Mouse (Mus musculus) layer of hippocampus, adult 8-10 months (tissue): Measurements from ENCODE around the gene Klhl10. TPM values are rescaled to one million over a fixed set of nuclear protein-coding genes. Genes with fewer than 3 reads are reported as not detected.

Experiments used
- DNase-seq, 2 experiments: peaks; one replicate each; pipeline ENCODE4 v3.0.0; 2022; ENCODE audit warnings: low spot score in 2 of 2
- total RNA-seq, 4 experiments: library from RNA; stranded (reverse); gene quantifications; 2 replicates each; pipeline ENCODE4 v1.2.4; 2022

Gene Klhl10
- total RNA-seq, 4 experiments from 2014 or later, result 0.92 to 2.2 (median 1.4) TPM

DNA sequence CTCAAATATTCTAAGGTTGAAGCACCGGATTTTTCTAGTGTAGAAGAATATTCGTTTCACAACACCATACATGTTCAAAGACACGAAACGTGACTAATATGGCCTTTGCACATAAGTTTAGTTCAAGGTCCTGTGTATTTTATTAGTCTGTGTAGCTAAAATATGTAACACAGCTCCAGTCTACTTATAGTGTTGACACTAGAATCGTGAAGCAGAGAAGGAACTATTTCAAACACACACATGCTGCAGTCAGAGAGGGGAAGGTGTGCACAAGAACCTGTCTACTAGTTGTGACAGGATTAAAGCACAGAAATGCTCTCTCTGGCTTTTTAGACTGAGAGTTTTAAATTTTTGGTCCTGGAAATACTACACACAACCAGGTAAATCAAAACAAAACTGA is 16.0 kb downstream of the Klhl10 start:
- no peak for DNase-seq

DNA sequence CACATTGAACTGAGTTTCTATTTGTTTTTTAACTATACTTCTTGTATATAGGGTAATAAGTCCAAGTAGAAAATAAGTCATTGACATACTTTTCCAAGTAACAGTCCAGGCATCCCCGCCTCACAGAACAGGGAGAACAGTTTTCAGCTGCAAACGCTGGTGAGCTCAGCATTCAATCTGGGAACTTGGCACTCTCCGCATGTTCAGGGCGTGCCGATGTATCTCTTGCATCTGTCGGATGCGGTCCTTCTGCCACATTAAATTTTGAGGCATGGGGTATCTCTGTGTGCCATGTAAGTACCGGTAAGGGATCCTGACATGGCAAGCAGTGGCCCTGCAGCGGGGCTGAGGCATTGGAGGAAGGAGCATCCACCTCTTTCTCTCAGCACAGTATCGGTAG is 21.0 kb downstream of the Klhl10 start:
- peak; percentile 59 to 73 for DNase-seq

DNA sequence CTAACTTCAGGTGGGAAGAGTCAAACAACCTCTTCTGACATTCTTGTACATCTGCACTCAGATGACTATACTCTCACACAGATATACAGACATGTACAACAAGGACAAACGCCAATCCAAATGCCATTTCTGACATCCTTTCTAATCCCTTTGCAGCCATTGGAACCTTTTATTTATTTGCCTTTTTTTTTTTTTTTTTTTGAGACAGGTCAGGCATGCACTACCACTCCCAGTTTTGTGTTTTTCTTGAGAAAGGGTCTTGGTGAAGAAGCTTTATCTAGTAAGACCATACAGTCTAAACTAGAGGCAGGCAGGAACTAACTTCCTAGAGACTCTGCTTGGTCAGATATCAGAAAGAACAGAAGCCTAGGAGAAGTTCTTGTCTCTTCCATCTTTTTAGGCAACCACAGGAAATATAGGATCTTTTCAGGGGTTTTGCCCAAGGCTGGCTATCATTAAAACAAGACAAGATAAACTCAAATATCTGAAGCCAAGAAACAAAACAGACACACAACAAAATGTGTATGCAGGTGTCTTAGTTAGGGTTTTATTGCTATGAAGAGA is 23.6 kb downstream of the Klhl10 start:
- DNase-seq, result no peak

DNA sequence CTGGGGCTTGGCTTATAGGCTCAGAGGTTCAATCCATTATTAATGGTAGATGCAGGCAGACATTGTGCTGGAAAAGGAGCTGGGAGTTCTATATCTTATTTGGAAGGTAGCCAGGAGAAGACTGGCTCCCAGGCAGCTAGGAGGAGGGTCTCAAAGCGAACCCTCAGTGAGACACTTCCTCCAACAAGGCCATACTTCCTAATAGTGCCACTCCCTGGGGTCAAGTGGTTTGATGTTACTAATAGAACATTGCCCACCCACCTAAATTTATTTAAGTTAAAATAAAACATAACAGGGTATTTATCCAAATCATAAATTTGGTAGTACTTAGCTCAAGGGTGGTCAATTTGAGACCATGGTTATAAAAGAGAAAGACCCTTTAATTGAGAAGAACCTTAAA is 24.1 kb downstream of the Klhl10 start:
- DNase-seq, result no peak

DNA sequence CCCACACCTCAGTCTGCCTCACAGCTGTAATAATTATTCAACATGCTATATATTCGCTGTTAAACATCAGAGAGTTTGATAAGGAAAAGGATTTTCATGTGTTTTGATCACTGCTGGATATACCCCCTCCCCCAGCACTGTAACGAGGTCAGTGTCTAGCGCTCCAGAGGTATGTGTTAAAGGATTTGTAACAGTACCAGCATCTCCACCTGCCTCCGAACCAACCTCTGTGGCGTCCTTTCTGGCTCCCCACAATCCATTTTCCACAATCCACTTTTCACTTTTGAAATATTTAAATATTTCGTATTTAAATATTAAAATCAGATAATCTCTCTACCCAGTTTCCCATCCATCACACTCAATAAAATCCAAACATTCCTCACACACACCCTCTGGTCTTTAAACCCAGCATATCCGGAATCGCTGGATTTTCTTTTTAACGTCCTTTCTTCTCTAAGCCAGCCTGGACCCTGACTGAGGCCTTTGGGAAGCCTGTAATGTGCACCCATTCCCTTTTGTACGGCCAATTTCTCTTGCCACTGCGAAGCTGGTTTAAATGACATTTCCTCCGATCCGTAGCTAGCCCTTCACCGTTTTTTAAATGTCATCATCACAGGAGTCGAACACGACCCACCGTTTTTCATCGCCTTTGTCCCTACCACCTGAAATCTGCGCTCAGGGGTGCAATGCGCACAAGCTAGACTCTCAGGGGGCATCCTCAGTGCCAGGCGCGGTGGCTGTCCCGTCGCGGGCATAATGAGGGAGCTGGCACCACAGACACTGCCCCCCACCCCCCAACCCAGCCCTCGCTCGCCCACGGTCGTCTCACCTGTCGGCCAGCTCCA is 29.9 kb downstream of the Klhl10 start:
- DNase-seq, result no peak

DNA sequence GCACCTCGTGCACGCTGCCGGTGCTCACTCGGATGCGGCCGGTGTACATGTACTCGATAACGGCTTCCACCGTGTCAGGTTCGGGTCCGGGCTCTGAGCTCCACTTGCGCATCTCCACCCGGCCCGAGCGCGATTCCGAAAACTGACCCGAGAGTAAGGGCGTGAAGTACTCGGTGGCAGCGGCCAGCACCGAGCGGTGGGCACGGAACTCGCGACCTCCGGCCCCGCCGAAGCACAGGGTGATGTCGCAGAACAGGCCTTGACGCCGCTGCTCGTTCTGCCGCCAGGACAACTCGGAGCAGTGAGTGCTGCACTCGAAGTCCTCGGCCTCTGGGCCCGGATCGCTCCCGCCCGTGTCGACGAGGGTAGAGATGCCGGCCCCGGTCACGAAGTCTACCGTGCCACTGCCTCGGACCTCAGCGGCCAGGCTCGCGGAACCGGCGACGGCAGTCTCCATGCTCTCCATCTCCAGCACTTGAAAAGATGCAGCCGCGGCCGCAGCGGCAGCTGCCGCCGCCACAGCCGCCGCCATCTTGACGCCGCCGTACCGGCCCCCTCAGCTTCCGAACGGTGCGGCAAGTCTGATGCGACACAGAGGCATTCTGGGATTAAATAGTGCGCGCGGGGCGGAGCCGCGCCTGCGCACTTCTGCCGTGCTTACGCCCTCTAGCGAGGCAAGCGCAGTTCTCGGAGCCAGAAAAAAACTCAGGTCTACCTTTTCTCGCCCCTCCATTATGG is 30.6 kb downstream of the Klhl10 start, which contains the start of gene Klhl11:
Klhl11 (minus strand) TSS at position 545 of the 738 bp plus-strand sequence.
- DNase-seq, result peak; percentile 83 to 91

DNA sequence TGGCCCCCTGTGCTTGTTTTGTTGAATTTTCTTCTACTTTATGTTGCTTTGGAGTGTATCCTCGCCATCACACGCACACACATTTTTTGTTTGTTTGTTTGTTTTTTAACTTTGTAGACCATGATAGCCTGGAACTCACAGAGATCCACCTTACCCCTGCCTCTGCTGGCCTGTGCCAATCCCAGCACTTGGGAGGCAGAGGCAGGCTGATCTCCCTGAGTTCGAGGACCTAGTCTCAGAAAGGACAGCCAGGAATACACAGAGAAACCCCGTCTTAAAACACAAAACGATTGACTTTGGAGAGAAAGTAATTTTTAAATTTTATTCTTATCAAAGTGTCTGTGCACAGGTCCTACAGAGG is 31.2 kb downstream of the Klhl10 start:
- DNase-seq, result no peak

DNA sequence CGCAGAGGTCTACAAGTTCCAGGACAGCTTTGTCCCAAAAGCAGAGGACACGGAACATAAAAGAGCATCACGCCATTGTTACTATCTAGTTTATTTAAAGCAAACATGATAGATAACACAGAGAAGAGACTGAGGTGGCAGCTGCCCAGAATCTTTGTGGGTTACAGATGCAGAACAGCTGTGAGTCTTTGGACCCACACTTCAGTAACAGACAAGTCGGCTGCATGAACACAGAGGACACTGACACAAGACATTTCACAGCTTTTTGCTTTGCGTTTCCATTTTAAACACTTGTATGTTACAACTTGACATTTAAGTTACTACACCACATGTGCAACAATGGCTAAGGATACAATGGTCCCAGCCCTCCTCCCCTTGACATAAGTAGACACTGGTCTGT is 34.6 kb downstream of the Klhl10 start:
- DNase-seq, result no peak

DNA sequence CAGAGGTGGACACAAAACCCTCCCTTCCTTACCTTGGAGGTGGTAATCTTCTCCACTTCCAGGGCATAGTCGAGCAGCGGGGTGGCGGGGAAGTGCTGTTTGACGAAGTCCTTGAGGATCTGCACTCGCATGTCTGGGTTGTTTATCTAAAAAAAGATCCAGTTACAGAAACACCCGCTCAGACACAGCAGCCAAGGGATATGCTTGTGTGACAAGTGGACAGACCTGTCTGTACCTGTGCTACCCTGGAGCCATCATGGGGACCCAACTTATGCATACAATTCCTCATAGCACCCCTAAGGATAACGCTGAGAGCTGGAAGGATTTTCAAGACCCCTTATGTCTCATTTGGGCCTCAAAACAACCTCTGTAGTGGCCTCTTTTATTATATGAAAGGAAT is 37.4 kb downstream of the Klhl10 start:
- DNase-seq, result no peak

DNA sequence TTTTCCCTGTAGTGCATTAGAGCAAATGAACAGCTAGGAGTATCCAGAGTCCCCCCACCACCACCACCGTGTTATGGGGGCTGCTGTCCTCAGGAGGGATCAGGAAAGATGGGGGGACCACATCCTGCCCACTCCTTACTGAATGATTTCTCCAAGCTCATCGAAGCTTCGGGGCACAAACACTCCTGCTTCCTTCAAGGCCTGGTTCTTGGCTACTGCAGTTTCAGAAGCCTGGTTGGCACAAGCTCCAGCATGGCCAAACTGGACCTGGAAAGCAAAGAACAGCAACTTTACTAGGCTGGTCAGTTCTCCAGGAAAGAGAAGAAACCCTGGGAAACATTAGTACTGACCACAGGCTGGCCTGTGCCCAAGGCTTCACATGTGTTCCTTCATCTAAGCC is 42.7 kb downstream of the Klhl10 start:
- no peak for DNase-seq

DNA sequence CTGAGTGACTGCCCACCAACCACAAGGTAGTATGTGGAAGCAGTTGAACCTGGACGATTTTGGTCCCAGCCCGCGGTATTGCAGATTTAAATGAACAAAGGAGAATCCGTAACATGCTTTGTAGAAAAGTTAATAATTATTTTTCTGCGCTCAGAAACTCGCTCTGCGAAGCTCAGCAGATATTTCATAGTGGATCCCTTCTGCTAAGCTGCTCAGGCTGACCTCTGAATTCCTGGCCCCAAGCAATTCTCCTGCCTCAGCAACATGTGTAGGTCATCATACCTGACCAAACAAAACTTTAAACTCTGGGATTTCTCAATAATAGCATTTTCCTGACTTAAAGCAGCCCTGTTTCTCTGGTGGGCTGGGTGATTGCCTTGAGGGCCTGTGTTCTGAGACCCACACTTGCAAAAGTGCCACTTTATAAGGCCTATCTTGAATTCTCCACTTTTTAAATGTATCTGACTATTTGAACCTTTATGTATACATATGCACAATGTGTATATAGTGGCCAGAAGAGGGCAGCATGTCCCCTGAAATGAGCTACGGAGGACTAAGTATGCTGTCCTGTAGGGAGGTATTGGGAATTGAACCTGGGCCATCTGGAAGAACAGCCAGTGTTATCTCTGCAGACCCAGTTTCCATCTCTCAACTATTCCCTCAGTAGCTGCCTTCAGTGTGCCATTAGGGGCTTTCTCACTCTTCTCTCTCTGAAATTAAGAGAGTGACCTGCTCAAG is 44.3 kb downstream of the Klhl10 start:
- DNase-seq, result no peak

DNA sequence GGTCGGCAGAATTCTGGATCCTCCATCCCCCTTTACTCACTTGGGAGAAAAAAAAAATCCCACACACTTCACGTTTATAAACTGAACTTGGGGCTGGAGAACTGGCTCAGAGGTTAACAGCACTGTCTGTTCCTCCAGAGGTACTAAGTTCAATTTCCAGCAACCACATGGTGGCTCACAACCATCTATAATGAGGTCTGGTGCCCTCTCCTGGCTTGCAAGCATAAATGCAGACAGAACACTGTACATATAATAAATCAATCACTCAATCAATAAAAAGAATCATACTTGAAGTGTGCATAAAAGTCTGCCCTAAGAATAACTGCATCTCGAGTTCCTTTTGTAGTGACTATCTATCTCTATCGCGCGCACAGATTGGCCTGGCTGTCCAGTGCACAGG is 49.2 kb downstream of the Klhl10 start:
- no peak for DNase-seq

DNA sequence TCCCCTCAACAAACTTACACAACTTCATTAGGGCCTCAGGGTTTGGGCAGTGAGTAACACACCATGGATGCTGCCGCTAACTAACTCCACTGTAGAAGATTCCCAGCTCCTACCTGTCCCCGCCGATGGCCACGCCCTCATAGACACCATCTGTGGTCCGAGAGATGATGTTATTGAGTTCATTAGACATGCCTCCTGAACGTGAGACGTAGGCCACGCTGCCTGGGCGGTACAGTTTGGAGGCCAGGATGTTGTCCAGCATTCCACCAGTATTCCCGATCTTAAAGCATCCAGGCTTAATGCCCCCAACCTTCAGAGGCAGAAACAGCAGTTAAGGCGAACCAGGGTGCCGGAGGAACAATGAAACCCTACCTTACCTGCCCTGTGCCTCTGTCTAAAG is 52.1 kb downstream of the Klhl10 start:
- DNase-seq, result no peak

DNA sequence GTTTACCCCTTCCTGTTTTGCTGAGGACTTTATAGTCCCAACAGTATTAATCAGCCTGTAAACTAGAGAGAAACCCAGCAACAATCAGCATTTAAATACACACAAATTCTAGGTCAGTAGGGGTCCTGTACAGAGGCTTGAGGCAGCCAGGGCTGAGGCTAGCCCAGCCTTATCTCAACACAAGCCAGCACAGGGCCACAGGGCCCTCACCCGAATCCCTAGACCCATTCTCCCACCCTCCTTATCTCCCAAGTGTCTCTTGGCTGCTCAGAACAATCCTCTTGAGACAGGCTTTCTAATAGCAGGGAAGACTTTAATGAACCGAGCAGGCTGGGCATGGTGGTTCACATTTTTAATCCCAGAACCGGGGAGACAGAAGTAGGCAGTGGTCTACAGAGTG is 58.5 kb downstream of the Klhl10 start:
- no peak for DNase-seq

DNA sequence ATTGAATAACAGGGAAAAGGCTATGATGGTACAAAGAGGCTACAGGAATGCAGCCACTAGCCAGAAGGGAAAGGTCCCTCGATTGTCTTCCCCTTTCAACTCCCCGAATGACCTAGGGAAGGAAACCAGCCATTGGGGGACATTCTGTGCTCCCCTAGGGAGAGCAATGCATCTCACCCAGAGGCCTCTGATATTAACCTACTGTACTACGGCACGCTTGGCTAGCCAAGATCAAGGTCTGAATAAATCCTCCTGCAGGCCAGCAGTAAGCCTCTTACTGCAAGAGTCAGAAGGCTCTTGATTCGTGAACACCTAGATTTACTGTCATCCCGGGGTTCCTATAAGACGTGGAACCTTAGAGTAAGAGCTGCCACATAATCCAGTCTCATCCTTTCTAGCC is 58.9 kb downstream of the Klhl10 start:
- no peak for DNase-seq

DNA sequence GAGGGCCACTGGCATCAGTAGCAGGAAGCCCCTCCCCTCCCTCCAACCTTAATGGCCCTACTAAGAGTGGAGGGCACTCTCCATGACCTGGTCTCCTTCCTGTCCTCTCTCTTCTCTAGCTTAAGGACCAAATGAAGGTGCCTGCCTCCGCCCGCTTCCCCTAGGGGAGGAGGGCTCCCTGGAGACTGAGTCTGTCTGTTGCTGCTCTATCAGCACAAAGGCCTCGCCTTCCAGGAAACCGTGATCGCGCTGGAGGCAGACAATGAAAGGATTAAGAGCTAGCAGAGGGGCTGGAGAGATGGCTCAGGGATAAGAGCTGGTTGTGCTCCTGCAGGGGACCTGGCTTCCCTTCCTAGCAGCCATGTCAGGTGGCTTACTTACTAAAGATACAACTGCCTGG is 59.6 kb downstream of the Klhl10 start:
- no peak for DNase-seq

DNA sequence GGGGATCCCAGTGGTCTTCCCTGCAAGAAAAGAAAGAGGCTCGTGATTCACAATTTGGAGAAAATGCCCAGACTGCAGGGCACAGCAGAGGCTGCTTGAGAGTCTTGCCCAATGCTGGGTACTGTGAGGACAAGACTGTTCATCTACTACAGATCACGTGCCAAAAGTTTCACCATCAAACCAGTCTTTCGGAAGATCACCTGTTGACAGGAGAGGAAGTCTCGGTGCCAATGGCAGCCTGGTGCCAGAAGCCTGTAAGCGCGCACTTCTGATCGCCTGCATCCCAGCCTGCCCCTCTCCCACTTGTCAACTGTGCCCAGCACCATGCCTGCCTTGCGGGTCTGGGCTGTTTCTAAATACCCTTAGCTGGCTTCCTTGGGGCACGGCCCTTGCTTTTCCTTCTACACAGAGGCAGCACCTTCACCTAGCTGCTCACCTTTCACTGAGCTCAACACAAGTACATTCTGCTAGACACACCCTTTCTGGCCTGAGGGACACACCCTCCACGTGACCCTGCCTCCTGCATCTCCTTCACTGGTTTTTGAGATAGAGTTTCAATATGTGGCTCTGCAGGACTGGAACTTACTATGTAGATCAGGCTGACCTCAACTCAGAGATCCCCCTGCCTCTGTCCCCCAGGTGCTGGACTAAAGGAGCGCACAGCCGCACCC is 63.4 kb downstream of the Klhl10 start:
- no peak for DNase-seq

DNA sequence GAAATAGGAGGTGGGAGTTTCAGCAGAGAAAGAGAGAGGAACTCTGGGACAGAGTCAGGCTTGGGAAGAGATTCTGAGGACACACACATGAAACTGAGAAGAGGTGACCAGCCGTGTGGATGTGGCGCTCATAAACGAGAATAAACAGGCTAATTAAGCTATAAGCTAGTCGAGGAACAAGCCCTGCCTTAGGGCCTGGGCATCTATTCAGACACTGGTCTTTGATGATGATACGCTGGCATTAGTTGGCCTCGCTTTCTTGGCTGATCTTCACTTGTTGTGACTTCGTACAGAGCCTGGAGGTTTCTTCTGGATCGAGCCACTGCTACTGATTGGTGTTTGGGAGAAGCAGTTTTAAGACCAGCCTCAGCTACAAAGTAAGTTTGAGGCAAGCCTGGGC is 64.3 kb downstream of the Klhl10 start:
- no peak for DNase-seq
